Mouse (Mus musculus) c-Kit-negative CD71-positive TER-119-positive erythroid progenitor cells, embryonic 14.5 days (primary cell): ENCODE results near the gene Yars.
"Not testable (repeated sequence)": the region's sequence is repeated elsewhere in the genome, so short reads cannot be mapped to it uniquely, and the experiment has no call there.

Experiments used
- DNase-seq: peaks from one replicate; pipeline ENCODE4 v3.0.0-alpha.2; 2013; ENCODE audit warnings: low read depth, low spot score

Gene Yars

GRCm38 (mm10) chr4:129188803-129189541 is 588 bp upstream of the Yars start:
- peak; percentile 42 for DNase-seq

- peak; percentile 27 for DNase-seq
Measured at GRCm38 (mm10) chr4:129190538-129190937, 978 bp downstream of the Yars start.

GRCm38 (mm10) chr4:129191691-129192090 is 2.1 kb downstream of the Yars start:
- no peak for DNase-seq

- no peak for DNase-seq
Measured at GRCm38 (mm10) chr4:129194280-129194679, 4.7 kb downstream of the Yars start.

GRCm38 (mm10) chr4:129197514-129197913 is 8.0 kb downstream of the Yars start:
- DNase-seq, result no peak

GRCm38 (mm10) chr4:129204655-129205054 is 15.1 kb downstream of the Yars start:
- no peak for DNase-seq

GRCm38 (mm10) chr4:129206792-129207191 is 17.2 kb downstream of the Yars start:
- DNase-seq, result no peak

- no peak for DNase-seq
Measured at GRCm38 (mm10) chr4:129209504-129209903, 19.9 kb downstream of the Yars start.

- no peak for DNase-seq
Measured at GRCm38 (mm10) chr4:129211461-129211860, 21.9 kb downstream of the Yars start.

GRCm38 (mm10) chr4:129212486-129212885 is 22.9 kb downstream of the Yars start:
- DNase-seq, result not testable (repeated sequence)

GRCm38 (mm10) chr4:129218569-129219175 is 29.1 kb downstream of the Yars start:
- DNase-seq, result no peak

- DNase-seq, result no peak
Measured at GRCm38 (mm10) chr4:129219198-129219597, 29.6 kb downstream of the Yars start.

- no peak for DNase-seq
Measured at GRCm38 (mm10) chr4:129220376-129221089, 31.0 kb downstream of the Yars start.

GRCm38 (mm10) chr4:129221097-129222010 is 31.8 kb downstream of the Yars start:
- no peak for DNase-seq

GRCm38 (mm10) chr4:129222019-129222925 is 32.7 kb downstream of the Yars start:
- no peak for DNase-seq

GRCm38 (mm10) chr4:129223421-129224281 is 34.1 kb downstream of the Yars start:
- DNase-seq, result no peak

GRCm38 (mm10) chr4:129225315-129225714 is 35.8 kb downstream of the Yars start:
- DNase-seq, result no peak

GRCm38 (mm10) chr4:129226441-129226963 is 36.9 kb downstream of the Yars start:
- no peak for DNase-seq
